Mouse (Mus musculus) CH12.LX (cell line): ENCODE measurements at regions not wholly inside any gene's neighbourhood (a gene's known extent, or its start where the extent isn't known, plus 50 kb on each side); places are given as distances from the start of the nearest gene placed in this dataset.
"Not testable (repeated sequence)": the region's sequence is repeated elsewhere in the genome, so short reads cannot be mapped to it uniquely, and the experiment has no call there.

Experiments used
- CTCF ChIP-seq, 2 experiments: IDR thresholded peaks in 1 of 2; conservative IDR thresholded peaks in 1 of 2; 2 replicates each; pipeline ENCODE4 v1.5.1; 2011 to 2012; ENCODE audit warnings: low read depth in 2 of 2, low read length in 2 of 2, improper control_type of control experiment in 1 of 2, inconsistent platforms in 1 of 2, mild to moderate bottlenecking in 1 of 2, moderate library complexity in 1 of 2
- EP300 ChIP-seq: IDR thresholded peaks from 2 replicates; pipeline ENCODE4 v1.6.1; 2011; ENCODE audit warnings: low read length, improper control_type of control experiment
- RAD21 ChIP-seq: IDR thresholded peaks from 2 replicates; pipeline ENCODE4 v1.6.1; 2011; ENCODE audit warnings: low read depth, mild to moderate bottlenecking, low read length, improper control_type of control experiment, moderate library complexity
- USF2 ChIP-seq: conservative IDR thresholded peaks from 2 replicates; pipeline ENCODE4 v1.6.1; 2011; ENCODE audit warnings: low read depth, low read length, improper control_type of control experiment
- ZKSCAN1 ChIP-seq: IDR thresholded peaks from 2 replicates; pipeline ENCODE4 v1.6.1; 2012; ENCODE audit warnings: low read depth, inconsistent platforms, low read length, improper control_type of control experiment, borderline replicate concordance
- ZNF384 ChIP-seq: IDR thresholded peaks from 2 replicates; pipeline ENCODE4 v1.6.1; 2012; ENCODE audit warnings: low read depth, low read length, improper control_type of control experiment, inconsistent platforms

- TF ChIP-seq ZNF384; CTCF (conservative IDR thresholded peaks at IDR 0.05 in 1 of 2, IDR thresholded peaks at IDR 0.05 in 1 of 2; ENCODE audit: low read depth in 2 of 2, low read length in 2 of 2); ZKSCAN1; RAD21; EP300; USF2: not testable (repeated sequence)
These were observed 119.5 kb upstream of the Fhl2 start for GRCm38 (mm10) chr1:43316331-43316730.
